Mouse (Mus musculus): ENCODE measurements around the gene Pth1r.
A peak's percentile ranks its signal among the peaks of the same experiment; 100 is the strongest.

GRCm38 (mm10) chr9:110788169-110788568, 41.2 kb upstream of the Pth1r start:
- TF ChIP-seq MAX (IDR thresholded peaks at IDR 0.05; ENCODE audit: low read length) = no peak
- peak; percentile 13 to 24 (median 15); a peak in 3 of 6 replicates for TF ChIP-seq CTCF (IDR thresholded peaks at IDR 0.05 in 2 of 3, conservative IDR thresholded peaks at IDR 0.05 in 1 of 3; ENCODE audit: control insufficient read depth in 1 of 3, insufficient read depth in 1 of 3, low read depth in 2 of 3, low read length in 3 of 3, poor library complexity in 1 of 3, severe bottlenecking in 1 of 3)
- TF ChIP-seq RAD21 (IDR thresholded peaks at IDR 0.05; ENCODE audit: low read depth, low read length) = no peak
- TF ChIP-seq EP300 (IDR thresholded peaks at IDR 0.05; ENCODE audit: low read depth in 1 of 2, low read length in 2 of 2) = no peak
- TF ChIP-seq POLR2AphosphoS2 (IDR thresholded peaks at IDR 0.05; ENCODE audit: low read length) = no peak
